Mouse (Mus musculus) limb, embryonic 12.5 days (tissue): ENCODE results near the gene Luzp2. TPM values are rescaled to one million over a fixed set of nuclear protein-coding genes. Genes with fewer than 3 reads are reported as not detected.
"Not testable (repeated sequence)": the region's sequence is repeated elsewhere in the genome, so short reads cannot be mapped to it uniquely, and the experiment has no call there.

Experiments used
- ATAC-seq: fragments of 200-750 bp; cut with Nextera tagmentation; 2 replicates; pipeline ENCODE4 v1.8.0; 2017; ENCODE audit warnings: low read depth, moderate TSS enrichment; ENCODE audit not compliant: insufficient number of reproducible peaks, insufficient read depth, low FRiP score, low TSS enrichment
- H3K27ac ChIP-seq: fragments of 300-500 bp; sonication (generic); 2 replicates; pipeline ENCODE4 v1.5.1; 2016; ENCODE audit warnings: mild to moderate bottlenecking, moderate library complexity
- H3K27me3 ChIP-seq: fragments of 300-500 bp; sonication (generic); 2 replicates; pipeline ENCODE4 v1.6.1; 2016; ENCODE audit warnings: mild to moderate bottlenecking, moderate library complexity
- H3K36me3 ChIP-seq: fragments of 300-500 bp; sonication (generic); 2 replicates; pipeline ENCODE4 v1.6.1; 2016; ENCODE audit warnings: mild to moderate bottlenecking, moderate library complexity
- H3K4me1 ChIP-seq: fragments of 300-500 bp; sonication (generic); replicated peaks from 2 replicates; pipeline ENCODE4 v1.6.1; 2016
- H3K4me2 ChIP-seq: fragments of 300-500 bp; sonication (generic); 2 replicates; pipeline ENCODE4 v1.6.1; 2016; ENCODE audit warnings: mild to moderate bottlenecking, moderate library complexity
- H3K4me3 ChIP-seq: fragments of 300-500 bp; sonication (generic); replicated peaks from 2 replicates; pipeline ENCODE4 v1.5.1; 2016; ENCODE audit warnings: mild to moderate bottlenecking
- H3K9ac ChIP-seq: fragments of 300-500 bp; sonication (generic); replicated peaks from 2 replicates; pipeline ENCODE4 v1.6.1; 2016; ENCODE audit warnings: mild to moderate bottlenecking, moderate library complexity
- H3K9me3 ChIP-seq: fragments of 300-500 bp; sonication (generic); 2 replicates; pipeline ENCODE4 v1.6.1; 2016; ENCODE audit warnings: mild to moderate bottlenecking, moderate library complexity
- WGBS: fragments of 180-500 bp; shearing (Covaris S2); methylation state at CpG from one replicate; pipeline ENCODE4 v1.1.7; 2016; 5-methylcytosine and 5-hydroxymethylcytosine counted together
- polyA plus RNA-seq: library from polyadenylated mRNA; unstranded; fragments of >200 nt; fragmentation: Nextera tagmentation; extraction: Ambion mirVana; gene quantifications from 2 replicates; pipeline ENCODE4 v1.2.1, GENCODE M21; 2016

Gene Luzp2
- polyA plus RNA-seq, 1 experiment from 2014 or later = 1.3 TPM

- 45% methylated on average over 4 of the region's 4 CpGs for WGBS
These were observed 174.0 kb downstream of the Luzp2 start for GRCm38 (mm10) chr7:55009173-55009771.

GRCm38 (mm10) chr7:55133850-55134249 is 298.6 kb downstream of the Luzp2 start:
- not testable (repeated sequence) for H3K9me3 ChIP-seq, H3K27me3 ChIP-seq, H3K9ac ChIP-seq, H3K4me2 ChIP-seq, H3K4me1 ChIP-seq, H3K36me3 ChIP-seq, H3K27ac ChIP-seq, ATAC-seq, H3K4me3 ChIP-seq
- WGBS = 78% methylated on average over 2 of the region's 2 CpGs

More at GRCm38 (mm10) chr7:55009173-55009771, 174.0 kb downstream of the Luzp2 start:
- H3K27me3 ChIP-seq = no peaks in the 10 kb centered on the region
- H3K9ac ChIP-seq = no peak overlapping the region
- no peaks in the 10 kb centered on the region for H3K36me3 ChIP-seq
- no peak overlapping the region for H3K27ac ChIP-seq
- H3K4me1 ChIP-seq = no peaks in the 10 kb centered on the region
- no peak for ATAC-seq
- H3K9me3 ChIP-seq = no peaks in the 10 kb centered on the region
- H3K4me2 ChIP-seq = no peak overlapping the region
- no peak overlapping the region for H3K4me3 ChIP-seq

GRCm38 (mm10) chr7:55188927-55189326 is 353.6 kb downstream of the Luzp2 start:
- Histone ChIP-seq H3K4me3 (no peak overlapping the region), H3K36me3 (no peaks in the 10 kb centered on the region), H3K9me3 (no peaks in the 10 kb centered on the region), H3K4me2 (no peak overlapping the region), H3K27me3 (no peaks in the 10 kb centered on the region), H3K9ac (no peak overlapping the region), H3K27ac (no peak overlapping the region), H3K4me1 (no peaks in the 10 kb centered on the region)
- 96% methylated on average over 10 of the region's 10 CpGs for WGBS
- no peak for ATAC-seq

- H3K9ac ChIP-seq = no peak overlapping the region
- H3K4me3 ChIP-seq = no peak overlapping the region
- no peak overlapping the region for H3K27ac ChIP-seq
- H3K4me2 ChIP-seq = no peak overlapping the region
- ATAC-seq = no peak
- whole genome bisulfite sequencing = 85% methylated on average over 2 of the region's 2 CpGs
- no peaks in the 10 kb centered on the region for H3K36me3 ChIP-seq
- H3K4me1 ChIP-seq = no peaks in the 10 kb centered on the region
- H3K27me3 ChIP-seq = no peaks in the 10 kb centered on the region
- no peaks in the 10 kb centered on the region for H3K9me3 ChIP-seq
These were observed 354.2 kb downstream of the Luzp2 start for GRCm38 (mm10) chr7:55189496-55189895.

DNA sequence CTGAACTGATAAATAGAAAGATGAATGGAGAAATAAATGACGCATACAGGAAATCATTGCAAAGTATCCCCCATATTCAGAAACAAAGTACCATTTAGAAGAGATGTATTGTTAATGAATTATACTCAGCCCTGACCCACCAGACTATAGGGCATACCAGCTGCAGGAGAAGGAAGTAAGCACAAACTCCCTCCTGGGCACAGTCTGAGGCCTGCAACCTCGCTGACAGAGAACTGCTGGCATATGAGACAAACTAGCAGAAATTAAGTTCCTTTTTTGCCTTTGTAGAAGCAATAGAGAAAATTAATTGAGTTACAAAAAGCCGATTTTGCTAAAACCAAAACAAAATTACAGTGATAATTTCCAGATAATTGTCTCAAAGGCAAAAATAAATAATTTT is 355.4 kb downstream of the Luzp2 start:
- Histone ChIP-seq H3K9me3 (no peaks in the 10 kb centered on the region), H3K27ac (no peak overlapping the region), H3K4me3 (no peak overlapping the region), H3K36me3 (no peaks in the 10 kb centered on the region), H3K4me1 (no peaks in the 10 kb centered on the region), H3K4me2 (no peak overlapping the region), H3K9ac (no peak overlapping the region), H3K27me3 (no peaks in the 10 kb centered on the region)
- ATAC-seq = no peak
- 81% methylated on average over 3 of the region's 3 CpGs for WGBS

DNA sequence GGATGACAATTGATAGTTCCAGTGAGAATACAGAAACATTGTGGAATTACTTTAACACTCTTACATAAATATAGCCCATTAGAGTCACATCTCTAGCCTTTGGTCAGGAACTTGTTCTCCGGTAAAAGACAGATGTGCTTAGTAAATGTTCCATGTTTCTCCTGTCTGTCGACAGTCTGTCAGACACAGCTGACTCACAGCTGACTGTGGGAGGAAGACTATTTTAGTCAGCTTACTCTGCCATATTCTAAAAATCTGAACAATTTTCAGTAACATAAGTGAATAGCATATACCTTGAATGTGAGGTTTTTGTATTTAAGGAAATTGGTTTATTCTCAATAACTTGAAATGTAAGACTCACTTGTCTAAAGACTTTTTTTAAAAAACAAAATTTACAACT is 363.5 kb downstream of the Luzp2 start:
- Histone ChIP-seq H3K4me3 (no peak overlapping the region), H3K9ac (no peak overlapping the region)
- 86% methylated on average over 2 of the region's 2 CpGs for WGBS

DNA sequence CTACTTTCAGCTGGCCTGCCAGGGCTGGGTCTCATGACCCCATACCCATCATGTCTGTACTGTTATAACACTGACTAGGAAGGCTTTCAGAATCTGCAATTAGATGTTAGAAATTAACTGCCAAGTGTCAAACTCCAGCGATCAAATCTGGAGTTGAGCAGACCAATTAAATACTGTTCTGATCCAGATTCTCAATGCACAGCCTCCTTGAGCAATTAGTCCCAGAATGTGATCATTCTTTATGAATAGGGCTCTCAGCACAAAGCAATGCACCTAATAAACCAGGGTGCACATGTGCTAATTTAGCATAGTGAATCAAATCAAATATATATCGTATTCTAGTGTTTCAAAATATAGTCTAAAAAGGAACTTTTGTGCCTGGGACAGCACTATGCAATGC is 387.7 kb downstream of the Luzp2 start:
- WGBS = 79% methylated on average over 2 of the region's 2 CpGs

More for the DNA sequence above, 363.5 kb downstream of the Luzp2 start:
- no peak for ATAC-seq
- Histone ChIP-seq H3K27me3 (no peaks in the 10 kb centered on the region), H3K36me3 (no peaks in the 10 kb centered on the region), H3K4me2 (no peak overlapping the region), H3K27ac (no peak overlapping the region), H3K4me1 (no peaks in the 10 kb centered on the region), H3K9me3 (no peaks in the 10 kb centered on the region)

DNA sequence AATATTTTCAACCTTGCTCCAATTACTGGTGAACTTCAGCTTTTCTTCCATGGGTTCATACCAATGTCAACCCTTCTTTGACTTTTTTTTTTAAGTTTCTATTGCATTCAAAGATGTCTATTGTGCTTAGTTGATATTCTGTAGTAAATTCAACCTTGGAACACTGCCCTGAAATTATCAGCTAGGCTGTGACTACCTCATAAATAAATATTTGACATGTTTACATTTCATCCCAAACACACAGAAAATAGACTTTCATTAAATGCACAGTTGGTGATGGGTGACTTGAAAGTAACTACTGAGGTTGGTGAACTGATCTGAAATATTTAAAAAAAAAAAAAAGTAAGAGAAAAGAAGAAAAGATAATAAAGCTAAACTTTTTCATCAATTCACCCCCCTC is 394.1 kb downstream of the Luzp2 start:
- Histone ChIP-seq H3K4me1 (no peaks in the 10 kb centered on the region), H3K9me3 (no peaks in the 10 kb centered on the region), H3K36me3 (no peaks in the 10 kb centered on the region), H3K27ac (no peak overlapping the region), H3K4me3 (no peak overlapping the region), H3K27me3 (no peaks in the 10 kb centered on the region), H3K9ac (no peak overlapping the region), H3K4me2 (no peak overlapping the region)
- no peak for ATAC-seq

More for the DNA sequence above, 387.7 kb downstream of the Luzp2 start:
- Histone ChIP-seq H3K9ac (no peak overlapping the region), H3K27me3 (no peaks in the 10 kb centered on the region), H3K4me1 (no peaks in the 10 kb centered on the region), H3K4me3 (no peak overlapping the region), H3K4me2 (no peak overlapping the region), H3K36me3 (no peaks in the 10 kb centered on the region), H3K9me3 (no peaks in the 10 kb centered on the region), H3K27ac (no peak overlapping the region)
- no peak for ATAC-seq
